Mouse (Mus musculus): ENCODE measurements around the gene Tmem56. TPM values are rescaled to one million over a fixed set of nuclear protein-coding genes. Genes with fewer than 3 reads are reported as not detected.

Gene Tmem56
- polyA plus RNA-seq, 1 experiment from 2014 or later, result 0.84 TPM

DNA sequence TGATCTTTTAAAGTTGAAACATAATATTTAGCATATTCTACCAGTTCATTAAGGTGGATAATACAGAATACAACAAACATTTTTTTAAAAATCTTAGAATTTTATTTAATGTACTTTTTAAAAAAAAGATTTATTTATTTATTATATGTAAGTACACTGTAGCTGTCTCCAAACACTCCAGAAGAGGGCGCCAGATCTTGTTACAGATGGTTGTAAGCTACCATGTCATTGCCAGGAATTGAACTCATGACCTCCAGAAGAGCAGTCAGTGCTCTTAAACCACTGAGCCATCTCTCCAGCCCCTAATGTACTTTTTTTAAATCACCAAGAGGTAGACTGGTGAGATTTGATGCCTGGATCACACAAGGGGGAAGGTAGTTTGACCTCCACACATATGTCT, 70.7 kb downstream of the Tmem56 start:
- no peaks in the 10 kb centered on the region for H3K36me3 ChIP-seq
- H3K4me1 ChIP-seq (replicated peaks), result peaks cover 7% of the 10 kb centered on the region
- H3K9me3 ChIP-seq, result no peaks in the 10 kb centered on the region
- no peak for DNase-seq (ENCODE audit: low spot score)
- no peak overlapping the region for H3K4me3 ChIP-seq
- no peaks in the 10 kb centered on the region for H3K27me3 ChIP-seq (ENCODE audit: insufficient read depth, poor library complexity, severe bottlenecking)
- H3K27ac ChIP-seq, result no peak overlapping the region
- WGBS, result 45% methylated on average over 1 of the region's 1 CpGs

DNA sequence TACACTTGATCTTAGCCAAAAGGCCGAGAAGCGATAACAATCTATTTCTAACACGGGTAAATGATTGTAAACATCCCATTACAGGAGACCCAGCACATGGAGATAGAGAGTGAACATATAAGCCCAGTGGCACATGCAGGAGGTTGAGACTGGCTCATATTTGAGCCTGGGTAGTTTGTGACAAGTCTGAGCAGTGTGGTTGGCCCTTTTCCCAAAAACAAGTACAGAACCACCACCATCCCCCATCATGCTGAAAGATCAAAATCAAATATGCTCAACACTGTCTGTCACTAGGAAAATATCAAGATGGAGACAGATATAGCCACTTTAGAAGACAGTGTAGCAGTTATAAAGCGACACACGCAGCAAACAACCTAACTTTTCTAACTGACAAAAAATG, 73.9 kb downstream of the Tmem56 start:
- Histone ChIP-seq H3K4me1 (replicated peaks) (no peaks in the 10 kb centered on the region; the same call in 1 of the 2 replicates), H3K4me3 (no peak overlapping the region), H3K9me3 (no peaks in the 10 kb centered on the region), H3K36me3 (no peaks in the 10 kb centered on the region), H3K27me3 (ENCODE audit: insufficient read depth, poor library complexity, severe bottlenecking) (no peaks in the 10 kb centered on the region), H3K27ac (no peak overlapping the region)
- DNase-seq (ENCODE audit: low spot score), result no peak
- 94% methylated on average over 5 of the region's 5 CpGs for WGBS

DNA sequence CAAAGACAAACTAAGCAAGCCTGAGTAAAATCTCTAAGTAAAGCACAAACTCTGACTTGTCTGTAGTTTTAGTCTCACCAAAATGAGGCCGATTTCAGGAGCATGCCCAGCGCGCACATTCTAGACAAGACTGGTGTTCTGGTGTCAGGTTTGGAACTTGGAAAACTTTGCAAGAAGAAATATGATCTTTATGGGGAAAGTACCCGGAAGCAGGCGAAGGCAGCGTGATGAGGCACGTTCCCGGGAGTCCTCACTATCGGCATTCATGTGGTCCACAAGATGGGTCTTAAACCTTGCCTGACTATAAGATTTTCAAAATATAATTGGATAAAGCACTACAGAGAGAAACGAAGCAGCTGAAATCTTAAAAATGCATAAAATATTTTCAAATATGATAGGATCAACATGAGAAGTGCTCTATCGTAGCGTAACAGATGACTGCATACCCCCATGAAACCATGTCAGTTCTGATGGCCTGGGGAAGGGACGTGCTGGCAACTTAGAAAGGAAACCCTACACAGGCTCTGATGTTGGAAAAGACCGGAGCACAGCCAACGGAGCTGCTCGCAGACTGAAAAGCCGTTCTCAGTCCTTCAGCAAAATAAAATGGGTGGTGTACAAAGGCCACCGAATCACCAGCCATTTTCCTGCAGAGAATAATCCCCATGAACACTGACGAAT, 76.6 kb downstream of the Tmem56 start:
- DNase-seq (ENCODE audit: low spot score), result no peak
- no peak overlapping the region for H3K4me3 ChIP-seq
- 90% methylated on average over 19 of the region's 19 CpGs for WGBS

DNA sequence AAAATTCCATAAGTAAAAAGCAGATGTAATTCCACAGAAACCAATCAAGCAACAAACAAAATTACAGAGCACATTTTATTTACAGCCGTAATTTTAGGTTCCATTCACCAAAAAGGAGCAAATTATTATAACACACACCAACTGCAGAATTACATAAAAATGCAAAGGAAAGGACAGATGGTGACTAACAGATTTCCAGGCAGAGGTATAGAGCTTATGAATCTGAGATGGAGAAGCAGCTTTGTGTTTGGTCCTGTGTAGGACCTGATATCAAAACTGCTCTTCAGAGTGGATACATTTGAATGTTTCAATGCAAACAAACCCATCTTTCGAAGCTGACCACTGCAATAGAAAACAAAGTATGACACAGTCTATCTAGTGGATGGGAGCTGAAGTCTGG, 80.3 kb downstream of the Tmem56 start:
- no peaks in the 10 kb centered on the region for H3K27me3 ChIP-seq (ENCODE audit: insufficient read depth, poor library complexity, severe bottlenecking)
- no peak overlapping the region for H3K4me3 ChIP-seq
- peaks cover 10% of the 10 kb centered on the region for H3K4me1 ChIP-seq (replicated peaks)
- WGBS, result 83% methylated on average over 2 of the region's 2 CpGs
- no peaks in the 10 kb centered on the region for H3K9me3 ChIP-seq
- DNase-seq (ENCODE audit: low spot score), result no peak
- H3K36me3 ChIP-seq, result no peaks in the 10 kb centered on the region
- no peak overlapping the region for H3K27ac ChIP-seq

More for the DNA sequence above, 76.6 kb downstream of the Tmem56 start:
- Histone ChIP-seq H3K27me3 (ENCODE audit: insufficient read depth, poor library complexity, severe bottlenecking) (no peaks in the 10 kb centered on the region), H3K27ac (no peak overlapping the region), H3K9me3 (no peaks in the 10 kb centered on the region), H3K4me1 (replicated peaks) (no peaks in the 10 kb centered on the region; the same call in 1 of the 2 replicates), H3K36me3 (no peaks in the 10 kb centered on the region)

DNA sequence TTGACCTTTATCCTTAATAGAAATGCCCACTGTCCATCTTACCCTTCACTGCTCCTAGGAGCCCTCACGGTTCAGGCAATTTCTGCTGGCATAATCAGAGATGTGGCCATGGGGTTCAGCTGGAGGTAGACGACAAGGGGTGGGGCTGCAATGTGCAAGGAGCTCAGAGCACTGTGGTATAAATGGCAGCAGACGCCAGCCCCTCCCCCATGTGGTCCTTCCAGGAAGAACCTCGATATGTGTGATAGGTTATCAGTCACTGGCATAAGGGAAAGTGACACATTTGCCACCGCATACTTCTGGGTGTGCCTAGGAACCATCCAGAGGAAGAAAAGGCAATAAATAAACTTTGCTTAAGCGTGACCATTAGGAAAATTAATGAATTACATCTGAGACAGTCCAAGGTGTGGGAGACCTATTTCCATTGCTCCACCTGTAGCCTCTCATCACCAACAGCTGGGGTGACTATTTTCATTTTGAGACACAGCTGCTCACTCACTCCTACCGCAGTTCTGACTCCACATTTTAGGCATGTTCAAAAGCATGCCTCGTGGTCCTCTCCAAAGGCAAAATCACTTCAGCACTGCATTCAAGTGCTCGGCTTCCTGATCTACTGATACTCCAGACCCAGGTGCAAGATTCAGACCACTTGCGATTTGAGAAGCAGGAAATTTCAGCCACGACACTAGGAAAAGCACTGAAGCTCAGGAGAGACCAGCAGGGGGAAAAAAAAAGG, 81.7 kb downstream of the Tmem56 start:
- Histone ChIP-seq H3K27ac (no peak overlapping the region), H3K4me3 (no peak overlapping the region), H3K4me1 (replicated peaks) (peaks cover 10% of the 10 kb centered on the region), H3K36me3 (no peaks in the 10 kb centered on the region), H3K27me3 (ENCODE audit: insufficient read depth, poor library complexity, severe bottlenecking) (no peaks in the 10 kb centered on the region), H3K9me3 (no peaks in the 10 kb centered on the region)
- DNase-seq (ENCODE audit: low spot score), result no peak
- WGBS, result 68% methylated on average over 11 of the region's 11 CpGs

DNA sequence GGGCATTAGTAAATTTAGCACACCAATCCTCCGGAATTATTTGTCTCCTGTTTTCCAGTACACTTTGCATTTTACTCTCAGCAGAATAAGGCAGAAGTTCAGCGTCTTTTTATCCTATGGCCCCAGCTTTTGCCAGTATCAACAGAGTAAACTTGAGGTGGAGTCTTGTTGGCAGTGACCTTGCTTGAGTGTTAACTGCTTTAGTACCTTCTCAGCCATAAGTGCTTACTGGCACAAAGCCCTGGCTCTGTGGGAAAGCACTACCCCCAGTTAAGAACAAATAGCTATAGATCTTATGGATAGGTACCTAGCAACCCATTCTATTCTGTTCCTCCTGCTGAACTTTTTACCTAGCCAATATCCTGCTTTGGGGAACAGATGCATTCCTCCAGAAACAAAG, 93.7 kb downstream of the Tmem56 start:
- WGBS, result 87% methylated on average over 2 of the region's 2 CpGs
- Histone ChIP-seq H3K27ac (no peak overlapping the region), H3K27me3 (ENCODE audit: insufficient read depth, poor library complexity, severe bottlenecking) (no peaks in the 10 kb centered on the region), H3K4me3 (no peak overlapping the region), H3K9me3 (no peaks in the 10 kb centered on the region), H3K36me3 (no peaks in the 10 kb centered on the region), H3K4me1 (replicated peaks) (no peaks in the 10 kb centered on the region)
- no peak for DNase-seq (ENCODE audit: low spot score)

DNA sequence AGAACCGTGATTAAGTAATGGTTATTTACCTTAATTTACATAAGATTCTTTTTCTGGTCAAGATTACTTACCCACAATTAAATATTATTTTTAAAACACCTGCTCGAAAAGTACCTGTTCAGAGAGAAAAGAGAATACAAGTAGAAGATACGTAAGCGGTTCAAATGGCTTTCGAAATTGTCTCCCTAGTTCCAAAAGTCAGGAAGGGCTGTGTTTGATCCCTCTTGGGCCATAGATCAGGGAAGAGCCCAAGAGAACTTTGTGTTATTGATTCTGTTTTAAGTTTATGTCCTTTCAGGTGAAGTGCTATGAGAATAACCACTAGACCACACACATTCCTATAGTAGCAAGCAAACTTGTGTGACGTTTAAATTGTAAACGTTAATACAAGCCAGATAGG, 95.4 kb downstream of the Tmem56 start:
- Histone ChIP-seq H3K4me1 (replicated peaks) (no peaks in the 10 kb centered on the region), H3K36me3 (no peaks in the 10 kb centered on the region), H3K27ac (no peak overlapping the region), H3K4me3 (no peak overlapping the region), H3K27me3 (ENCODE audit: insufficient read depth, poor library complexity, severe bottlenecking) (no peaks in the 10 kb centered on the region), H3K9me3 (no peaks in the 10 kb centered on the region)
- no peak for DNase-seq (ENCODE audit: low spot score)
- 93% methylated on average over 7 of the region's 7 CpGs for WGBS

DNA sequence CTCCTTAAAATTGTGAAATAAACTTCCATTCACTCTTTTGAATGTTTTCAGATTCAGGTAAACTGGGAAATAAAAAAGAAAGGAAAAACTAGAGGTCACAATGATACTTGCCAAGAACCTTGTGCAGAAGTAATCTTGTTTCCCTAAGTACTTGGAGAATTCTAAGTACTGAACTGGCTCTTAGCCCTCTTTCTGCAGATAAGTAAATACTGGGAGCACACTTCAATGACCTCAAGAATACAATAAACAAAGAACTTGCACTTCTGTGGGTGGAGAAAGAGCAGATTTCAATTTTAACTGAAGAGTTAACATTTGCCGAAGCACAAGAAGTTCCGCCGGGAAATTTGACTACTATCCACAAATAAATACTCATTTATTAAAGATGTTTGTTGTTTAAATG, 96.0 kb downstream of the Tmem56 start:
- no peaks in the 10 kb centered on the region for H3K4me1 ChIP-seq (replicated peaks)
- H3K4me3 ChIP-seq, result no peak overlapping the region
- H3K36me3 ChIP-seq, result no peaks in the 10 kb centered on the region
- no peaks in the 10 kb centered on the region for H3K27me3 ChIP-seq (ENCODE audit: insufficient read depth, poor library complexity, severe bottlenecking)
- no peak for DNase-seq (ENCODE audit: low spot score)
- WGBS, result 92% methylated on average over 3 of the region's 3 CpGs
- no peaks in the 10 kb centered on the region for H3K9me3 ChIP-seq
- H3K27ac ChIP-seq, result no peak overlapping the region

DNA sequence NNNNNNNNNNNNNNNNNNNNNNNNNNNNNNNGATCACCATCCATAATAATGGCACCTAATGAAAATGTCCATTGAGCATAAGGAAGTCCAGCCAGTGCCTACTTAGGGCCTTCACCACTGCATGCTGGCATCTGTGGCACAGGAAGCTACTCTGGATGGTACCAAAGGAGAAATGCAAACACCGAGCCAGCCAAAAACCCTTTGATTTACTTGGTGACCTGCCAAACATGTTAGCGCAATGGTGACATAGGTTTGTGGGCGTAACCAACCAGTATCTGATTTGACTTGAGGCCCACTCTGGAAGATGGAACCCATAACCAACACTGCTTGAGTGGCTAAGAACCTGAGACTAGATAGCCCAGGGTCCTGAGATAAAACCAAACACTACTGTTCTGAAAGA, 97.7 kb downstream of the Tmem56 start:
- Histone ChIP-seq H3K9me3 (no peaks in the 10 kb centered on the region), H3K4me1 (replicated peaks) (no peaks in the 10 kb centered on the region), H3K27ac (no peak overlapping the region), H3K27me3 (ENCODE audit: insufficient read depth, poor library complexity, severe bottlenecking) (no peaks in the 10 kb centered on the region), H3K4me3 (no peak overlapping the region), H3K36me3 (no peaks in the 10 kb centered on the region)
- no peak for DNase-seq (ENCODE audit: low spot score)
- 92% methylated on average over 3 of the region's 3 CpGs for WGBS

DNA sequence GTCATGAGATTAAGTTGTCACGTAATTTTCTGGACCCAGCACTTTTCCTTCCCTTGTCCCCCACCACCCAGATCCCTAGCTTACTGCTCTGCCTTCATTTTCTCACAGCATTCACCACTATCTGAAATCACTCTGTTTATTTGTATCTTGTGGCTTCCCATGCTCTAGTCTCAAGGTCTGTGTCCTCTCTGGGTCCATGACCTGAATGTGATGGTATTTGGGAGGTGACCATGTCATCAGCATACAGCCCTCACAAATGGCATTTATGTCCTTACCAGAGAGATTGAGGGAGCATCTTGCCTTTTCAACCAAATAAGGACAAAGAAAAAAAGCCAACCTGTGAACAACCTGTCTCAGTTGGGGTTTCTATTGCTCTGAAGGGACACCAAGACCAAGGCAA, 106.9 kb downstream of the Tmem56 start:
- Histone ChIP-seq H3K27me3 (ENCODE audit: insufficient read depth, poor library complexity, severe bottlenecking) (no peaks in the 10 kb centered on the region), H3K27ac (no peak overlapping the region), H3K4me1 (replicated peaks) (peaks cover 7% of the 10 kb centered on the region; the same call in 1 of the 2 replicates), H3K4me3 (no peak overlapping the region), H3K9me3 (no peaks in the 10 kb centered on the region), H3K36me3 (no peaks in the 10 kb centered on the region)
- no peak for DNase-seq (ENCODE audit: low spot score)
- WGBS, result 90% methylated on average over 1 of the region's 1 CpGs

DNA sequence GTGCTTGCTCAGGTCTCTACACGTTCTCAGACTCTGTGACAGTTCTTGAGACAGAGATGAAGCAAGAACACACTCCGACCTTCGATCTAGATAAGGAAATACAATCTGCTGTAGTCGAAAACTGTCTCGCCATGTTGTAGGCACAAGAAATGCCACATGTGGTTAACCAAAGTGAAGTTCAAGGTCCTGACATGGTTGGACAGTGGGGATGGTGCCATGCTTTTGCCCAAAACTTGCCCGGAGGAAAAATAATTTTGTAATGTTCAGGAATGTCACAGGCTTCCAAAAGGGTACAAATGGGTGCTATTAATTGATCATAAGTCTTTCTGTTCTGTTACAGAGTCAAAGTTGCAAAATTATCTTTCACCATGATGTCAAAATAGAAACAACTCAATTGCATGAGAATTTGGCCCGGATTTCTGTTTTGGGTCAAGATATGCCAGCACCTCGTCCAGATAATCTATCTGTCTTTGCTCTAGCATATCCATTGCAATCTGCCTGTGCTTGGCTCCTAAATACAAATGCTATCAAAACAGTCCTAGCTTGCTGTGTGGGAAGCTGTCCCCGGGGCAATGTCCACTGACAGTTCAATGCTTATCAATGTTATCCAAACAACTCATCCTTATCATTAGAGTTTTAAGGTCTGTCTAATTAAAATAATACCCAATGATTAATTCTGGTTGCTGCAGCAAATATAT, 108.5 kb downstream of the Tmem56 start:
- Histone ChIP-seq H3K27ac (no peak overlapping the region), H3K9me3 (no peaks in the 10 kb centered on the region), H3K27me3 (ENCODE audit: insufficient read depth, poor library complexity, severe bottlenecking) (no peaks in the 10 kb centered on the region), H3K4me3 (no peak overlapping the region), H3K36me3 (no peaks in the 10 kb centered on the region), H3K4me1 (replicated peaks) (peaks cover 15% of the 10 kb centered on the region)
- DNase-seq (ENCODE audit: low spot score), result no peak
- WGBS, result 83% methylated on average over 9 of the region's 9 CpGs

DNA sequence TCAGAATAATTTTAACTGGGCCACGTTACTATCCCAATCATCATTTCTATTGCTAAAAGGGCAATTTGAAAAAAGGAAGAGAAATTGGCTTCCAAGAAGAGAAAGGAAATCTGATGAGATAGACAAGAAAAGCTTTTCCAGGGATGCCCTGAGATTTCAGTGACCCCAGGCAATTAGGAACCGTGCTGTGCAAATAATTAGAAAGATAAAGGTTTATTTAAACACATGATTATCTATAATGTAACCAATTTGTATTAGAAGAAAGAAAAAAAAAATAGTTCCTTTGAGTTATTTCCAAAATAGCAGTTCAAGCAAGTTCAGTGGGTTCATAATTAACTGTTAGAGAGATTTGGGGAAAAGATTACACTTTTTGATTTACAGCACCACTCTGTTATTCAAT, 110.2 kb downstream of the Tmem56 start:
- Histone ChIP-seq H3K9me3 (no peaks in the 10 kb centered on the region), H3K4me1 (replicated peaks) (peaks cover 15% of the 10 kb centered on the region), H3K36me3 (no peaks in the 10 kb centered on the region), H3K4me3 (no peak overlapping the region), H3K27me3 (ENCODE audit: insufficient read depth, poor library complexity, severe bottlenecking) (no peaks in the 10 kb centered on the region), H3K27ac (no peak overlapping the region)
- DNase-seq (ENCODE audit: low spot score), result no peak
- WGBS, result 92% methylated on average over 2 of the region's 2 CpGs

DNA sequence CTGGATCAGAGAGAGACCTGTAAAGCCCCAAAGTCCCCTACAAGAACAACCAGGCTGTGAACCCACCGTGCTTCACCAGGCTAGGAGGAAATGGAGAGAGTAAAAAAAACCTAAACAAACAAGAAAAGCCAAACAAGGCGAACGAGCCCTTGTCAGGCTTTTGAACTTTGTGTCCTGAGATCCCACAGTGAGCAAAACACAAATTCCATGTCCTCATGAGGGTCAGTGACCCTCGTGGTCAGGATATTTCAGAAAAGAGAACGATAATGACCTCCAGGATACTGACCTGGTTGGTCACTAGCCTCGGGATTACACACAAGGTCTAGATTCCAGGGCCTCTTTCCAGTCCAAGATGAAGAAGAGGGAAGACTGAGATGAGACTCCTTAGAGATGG, 111.0 kb downstream of the Tmem56 start:
- peak overlapping the region; percentile 73 for H3K4me3 ChIP-seq
- H3K36me3 ChIP-seq, result no peaks in the 10 kb centered on the region
- peaks cover 15% of the 10 kb centered on the region for H3K4me1 ChIP-seq (replicated peaks)
- H3K27me3 ChIP-seq (ENCODE audit: insufficient read depth, poor library complexity, severe bottlenecking), result no peaks in the 10 kb centered on the region
- H3K27ac ChIP-seq, result peak overlapping the region; percentile 90; the same call in 1 of the 2 replicates
- DNase-seq (ENCODE audit: low spot score), result no peak
- H3K9me3 ChIP-seq, result no peaks in the 10 kb centered on the region
- 57% methylated on average over 6 of the region's 6 CpGs for WGBS

Measured in hindbrain, embryonic 10.5 days (tissue).